Mouse (Mus musculus) forebrain, embryonic 14.5 days (tissue): ENCODE data around the gene Cldn22. TPM values are rescaled to one million over a fixed set of nuclear protein-coding genes. Genes with fewer than 3 reads are reported as not detected.

Experiments
- ATAC-seq: fragments of 200-750 bp; cut with Nextera tagmentation; 2 replicates; pipeline ENCODE4 v1.8.0; 2017; ENCODE audit warnings: mild to moderate bottlenecking, moderate library complexity
- DNase-seq: peaks from one replicate; pipeline ENCODE4 v3.0.0-alpha.2; 2015; ENCODE audit warnings: low spot score
- H3K27ac ChIP-seq: fragments of 300-500 bp; sonication (generic); 2 replicates; pipeline ENCODE4 v1.5.1; 2014; ENCODE audit warnings: low read depth, mild to moderate bottlenecking, control low read depth, low read length, moderate library complexity
- H3K27me3 ChIP-seq: fragments of 300-500 bp; sonication (generic); replicated peaks from 2 replicates; pipeline ENCODE4 v1.6.1; 2014; ENCODE audit warnings: low read length, control low read depth, mixed read lengths; ENCODE audit not compliant: control insufficient read depth, insufficient read depth
- H3K36me3 ChIP-seq: fragments of 300-500 bp; sonication (generic); 2 replicates; pipeline ENCODE4 v1.6.1; 2014; ENCODE audit warnings: low read length, control low read depth; ENCODE audit not compliant: control insufficient read depth, insufficient read depth
- H3K4me1 ChIP-seq: fragments of 300-500 bp; sonication (generic); 2 replicates; pipeline ENCODE4 v1.6.1; 2014; ENCODE audit warnings: antibody characterized with exemption, low read length, control low read depth; ENCODE audit not compliant: control insufficient read depth, insufficient read depth
- H3K4me2 ChIP-seq: fragments of 300-500 bp; sonication (generic); 2 replicates; pipeline ENCODE4 v1.6.1; 2014; ENCODE audit warnings: mild to moderate bottlenecking, control low read depth, low read length
- H3K4me3 ChIP-seq: fragments of 300-500 bp; sonication (generic); 2 replicates; pipeline ENCODE4 v1.5.1; 2014; ENCODE audit warnings: low read depth, low read length, control low read depth
- H3K9ac ChIP-seq: fragments of 300-500 bp; sonication (generic); 2 replicates; pipeline ENCODE4 v1.6.1; 2014; ENCODE audit warnings: mild to moderate bottlenecking, low read length, control low read depth, moderate library complexity
- H3K9me3 ChIP-seq: fragments of 300-500 bp; sonication (generic); replicated peaks from 2 replicates; pipeline ENCODE4 v1.6.1; 2016; ENCODE audit warnings: low read length, control low read depth, mixed read lengths; ENCODE audit not compliant: control insufficient read depth
- WGBS: fragments of 180-500 bp; shearing (Covaris S2); extraction: QIAGEN DNeasy Blood & Tissue Kit; methylation state at CpG from one replicate; pipeline ENCODE4 v1.1.7; 2014; 5-methylcytosine and 5-hydroxymethylcytosine counted together
- polyA plus RNA-seq: library from polyadenylated mRNA; unstranded; fragments of >200 nt; fragmentation: Nextera tagmentation; extraction: Ambion mirVana; gene quantifications from 2 replicates; pipeline ENCODE4 v1.2.1, GENCODE M21; 2014

Gene Cldn22
- polyA plus RNA-seq, 1 experiment from 2014 or later: not detected

- Histone ChIP-seq H3K9me3 (no peaks in the 10 kb centered on the region), H3K4me2 (no peak overlapping the region), H3K36me3 (0 out of 2 replicates have a peak, but pooled peaks cover 15% of the 10 kb centered on the region), H3K27ac (no peak overlapping the region), H3K27me3 (no peaks in the 10 kb centered on the region), H3K4me1 (no peaks in the 10 kb centered on the region), H3K9ac (no peak overlapping the region), H3K4me3 (no peak overlapping the region)
- no peak for DNase-seq
- WGBS: 85% methylated on average over 13 of the region's 13 CpGs
- no peak for ATAC-seq
These were observed 21.7 kb downstream of the Cldn22 start for GRCm38 (mm10) chr8:47845956-47846355.

GRCm38 (mm10) chr8:47847161-47847560 is 22.9 kb downstream of the Cldn22 start:
- Histone ChIP-seq H3K9me3 (no peaks in the 10 kb centered on the region), H3K27ac (no peak overlapping the region), H3K36me3 (0 out of 2 replicates have a peak, but pooled peaks cover 15% of the 10 kb centered on the region), H3K4me1 (no peaks in the 10 kb centered on the region), H3K27me3 (no peaks in the 10 kb centered on the region), H3K9ac (no peak overlapping the region), H3K4me2 (no peak overlapping the region), H3K4me3 (no peak overlapping the region)
- DNase-seq (no peak), ATAC-seq (no peak)
- 93% methylated on average over 14 of the region's 14 CpGs for WGBS

GRCm38 (mm10) chr8:47847931-47848330 is 23.6 kb downstream of the Cldn22 start:
- Histone ChIP-seq H3K4me1 (no peaks in the 10 kb centered on the region), H3K27ac (no peak overlapping the region), H3K9me3 (no peaks in the 10 kb centered on the region), H3K9ac (no peak overlapping the region), H3K4me3 (no peak overlapping the region), H3K36me3 (0 out of 2 replicates have a peak, but pooled peaks cover 15% of the 10 kb centered on the region), H3K27me3 (no peaks in the 10 kb centered on the region), H3K4me2 (no peak overlapping the region)
- DNase-seq: no peak
- ATAC-seq: no peak
- 96% methylated on average over 6 of the region's 6 CpGs for WGBS

GRCm38 (mm10) chr8:47849842-47850241 is 25.6 kb downstream of the Cldn22 start:
- Histone ChIP-seq H3K4me3 (no peak overlapping the region), H3K4me1 (no peaks in the 10 kb centered on the region), H3K36me3 (0 out of 2 replicates have a peak, but pooled peaks cover 15% of the 10 kb centered on the region), H3K9me3 (no peaks in the 10 kb centered on the region), H3K9ac (no peak overlapping the region), H3K27ac (no peak overlapping the region), H3K27me3 (no peaks in the 10 kb centered on the region), H3K4me2 (no peak overlapping the region)
- DNase-seq (no peak), ATAC-seq (no peak)
- 83% methylated on average over 8 of the region's 8 CpGs for WGBS

GRCm38 (mm10) chr8:47851824-47852502 is 27.7 kb downstream of the Cldn22 start:
- DNase-seq (no peak), ATAC-seq (no peak)
- H3K36me3 ChIP-seq: 0 out of 2 replicates have a peak, but pooled peaks cover 11% of the 10 kb centered on the region
- no peak overlapping the region for H3K4me2 ChIP-seq
- H3K9ac ChIP-seq: no peak overlapping the region
- no peaks in the 10 kb centered on the region for H3K4me1 ChIP-seq
- no peak overlapping the region for H3K27ac ChIP-seq
- 79% methylated on average over 12 of the region's 12 CpGs for WGBS
- H3K27me3 ChIP-seq: no peaks in the 10 kb centered on the region
- no peak overlapping the region for H3K4me3 ChIP-seq
- no peaks in the 10 kb centered on the region for H3K9me3 ChIP-seq

- Histone ChIP-seq H3K27me3 (no peaks in the 10 kb centered on the region), H3K4me2 (no peak overlapping the region), H3K4me3 (no peak overlapping the region), H3K36me3 (0 out of 2 replicates have a peak, but pooled peaks cover 11% of the 10 kb centered on the region), H3K9me3 (no peaks in the 10 kb centered on the region), H3K27ac (no peak overlapping the region), H3K9ac (no peak overlapping the region), H3K4me1 (no peaks in the 10 kb centered on the region)
- WGBS: 85% methylated on average over 5 of the region's 5 CpGs
- ATAC-seq (no peak), DNase-seq (no peak)
These were observed 28.5 kb downstream of the Cldn22 start for GRCm38 (mm10) chr8:47852737-47853136.

GRCm38 (mm10) chr8:47853356-47853755 is 29.1 kb downstream of the Cldn22 start:
- no peak overlapping the region for H3K4me3 ChIP-seq
- H3K9me3 ChIP-seq: no peaks in the 10 kb centered on the region
- 0 out of 2 replicates have a peak, but pooled peaks cover 8% of the 10 kb centered on the region for H3K36me3 ChIP-seq
- no peak overlapping the region for H3K9ac ChIP-seq
- no peaks in the 10 kb centered on the region for H3K4me1 ChIP-seq
- ATAC-seq: no peak
- no peak overlapping the region for H3K27ac ChIP-seq
- 93% methylated on average over 5 of the region's 5 CpGs for WGBS
- no peaks in the 10 kb centered on the region for H3K27me3 ChIP-seq
- no peak overlapping the region for H3K4me2 ChIP-seq
- DNase-seq: no peak

- Histone ChIP-seq H3K27me3 (no peaks in the 10 kb centered on the region), H3K4me2 (no peak overlapping the region), H3K36me3 (peaks cover 3% of the 10 kb centered on the region; the same call in 1 of the 2 replicates), H3K4me3 (no peak overlapping the region), H3K27ac (no peak overlapping the region), H3K4me1 (no peaks in the 10 kb centered on the region), H3K9ac (no peak overlapping the region), H3K9me3 (no peaks in the 10 kb centered on the region)
- DNase-seq (no peak), ATAC-seq (no peak)
- 93% methylated on average over 12 of the region's 12 CpGs for WGBS
These were observed 35.0 kb downstream of the Cldn22 start for GRCm38 (mm10) chr8:47859259-47859658.

GRCm38 (mm10) chr8:47866568-47866967 is 42.3 kb downstream of the Cldn22 start:
- H3K9me3 ChIP-seq: no peaks in the 10 kb centered on the region
- DNase-seq (no peak), ATAC-seq (peak; percentile 25; the same call in 1 of the 2 replicates)
- no peaks in the 10 kb centered on the region for H3K4me1 ChIP-seq
- H3K36me3 ChIP-seq: peaks cover 14% of the 10 kb centered on the region; the same call in 1 of the 2 replicates
- no peaks in the 10 kb centered on the region for H3K27me3 ChIP-seq
- H3K27ac ChIP-seq: no peak overlapping the region
- WGBS: 83% methylated on average over 8 of the region's 8 CpGs
- H3K9ac ChIP-seq: no peak overlapping the region
- no peak overlapping the region for H3K4me2 ChIP-seq
- H3K4me3 ChIP-seq: no peak overlapping the region
